Mouse (Mus musculus) small intestine, adult 10 weeks (tissue): ENCODE measurements around the gene Hsd3b4. TPM values are rescaled to one million over a fixed set of nuclear protein-coding genes. Genes with fewer than 3 reads are reported as not detected.

Experiments used
- polyA plus RNA-seq: library from polyadenylated mRNA; stranded (reverse); fragments of 350-450 nt; fragmentation: Illumina TruSeq; extraction: RNeasy Lipid Tissue Mini Kit (QIAGEN cat#74804); gene quantifications from one replicate; pipeline ENCODE4 v1.2.3, GENCODE M21; 2014; ENCODE audit warnings: low replicate concordance

The Hsd3b4 gene
- polyA plus RNA-seq, result not detected

GRCm38 (mm10) chr3:98510414-98510813, at the start of gene Hsd3b4:
Gene Hsd3b4 (minus strand): TSS chr3:98510514.

DNA sequence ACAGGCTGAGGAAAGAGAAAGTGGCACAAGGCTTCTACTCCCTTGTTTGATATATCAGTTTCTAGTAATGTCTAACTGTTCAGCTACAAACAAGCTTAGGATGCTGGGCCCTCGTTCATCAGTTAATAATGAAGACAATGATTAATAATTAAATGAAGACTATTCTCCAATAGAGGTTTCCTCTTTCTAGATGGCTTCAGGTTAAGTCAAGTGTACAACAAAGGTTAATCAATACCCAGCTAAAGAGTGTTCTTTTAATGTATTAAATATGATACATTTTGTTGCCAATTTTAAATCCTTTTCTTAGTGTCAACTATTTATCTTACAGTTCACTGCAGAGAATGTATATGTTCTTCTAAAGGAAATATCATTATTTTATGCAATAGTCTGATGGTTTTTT, 53.3 kb downstream of the Hsd3b4 start, which contains the start of gene Gm4450:
Gm4450 (minus strand) TSS at position 101 of the 400 bp plus-strand sequence.

Other genes with a start within 250 kb of the Hsd3b4 start
- gene Hmgcs2, start 230.1 kb downstream of the Hsd3b4 start, polyA plus RNA-seq, result 10.5 TPM
- not detected for gene Phgdh, start 170.5 kb downstream of the Hsd3b4 start, polyA plus RNA-seq
- 1.3 TPM for gene Zfp697, start 128.1 kb downstream of the Hsd3b4 start, polyA plus RNA-seq
- not detected for gene Gm4450, start 53.4 kb downstream of the Hsd3b4 start, polyA plus RNA-seq
- gene Gm10681, start 78.3 kb upstream of the Hsd3b4 start, polyA plus RNA-seq, result not detected
- not detected for gene Hsd3b5, start 119.7 kb upstream of the Hsd3b4 start, polyA plus RNA-seq
- 4.0 TPM for gene Hsd3b2, start 214.0 kb upstream of the Hsd3b4 start, polyA plus RNA-seq